Mouse (Mus musculus): ENCODE measurements at regions not wholly inside any gene's neighbourhood (a gene's known extent, or its start where the extent isn't known, plus 50 kb on each side); places are given as distances from the start of the nearest gene placed in this dataset.

DNA sequence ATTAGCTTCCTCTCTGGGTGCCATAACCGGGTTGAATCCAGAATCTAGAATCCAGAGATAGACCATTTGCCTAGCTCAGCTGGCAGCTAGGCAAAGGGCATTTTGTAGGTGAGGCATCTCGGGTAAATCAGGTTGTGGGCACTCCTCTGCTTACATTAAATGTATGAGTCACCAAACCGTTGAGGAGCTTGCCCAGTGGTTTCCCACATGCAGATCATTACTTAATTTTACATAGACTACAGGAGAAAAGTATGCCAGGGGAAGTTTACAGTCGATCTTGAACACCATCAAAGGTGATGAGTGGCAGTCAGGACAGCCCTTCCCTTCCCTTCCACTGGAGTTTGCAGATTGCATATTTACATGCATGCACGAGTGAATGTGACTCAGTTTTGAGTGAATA, 128.5 kb upstream of the Peli2 start:
- H3K27ac ChIP-seq (ENCODE audit: insufficient read depth, low read length) = no peak overlapping the region
- WGBS = 89% methylated on average over 5 of the region's 5 CpGs
- H3K4me1 ChIP-seq (ENCODE audit: control insufficient read depth, insufficient read depth, low read length) = peaks cover 8% of the 10 kb centered on the region
- TF ChIP-seq CTCF (IDR thresholded peaks at IDR 0.05; ENCODE audit: borderline replicate concordance, insufficient read depth, low read depth, low read length) = no peak
- no peak overlapping the region for H3K4me3 ChIP-seq (replicated peaks; ENCODE audit: insufficient read depth, low read depth, low read length)
- H3K27me3 ChIP-seq (ENCODE audit: control insufficient read depth, insufficient read depth, low read length) = no peaks in the 10 kb centered on the region
- DNase-seq = no peak

DNA sequence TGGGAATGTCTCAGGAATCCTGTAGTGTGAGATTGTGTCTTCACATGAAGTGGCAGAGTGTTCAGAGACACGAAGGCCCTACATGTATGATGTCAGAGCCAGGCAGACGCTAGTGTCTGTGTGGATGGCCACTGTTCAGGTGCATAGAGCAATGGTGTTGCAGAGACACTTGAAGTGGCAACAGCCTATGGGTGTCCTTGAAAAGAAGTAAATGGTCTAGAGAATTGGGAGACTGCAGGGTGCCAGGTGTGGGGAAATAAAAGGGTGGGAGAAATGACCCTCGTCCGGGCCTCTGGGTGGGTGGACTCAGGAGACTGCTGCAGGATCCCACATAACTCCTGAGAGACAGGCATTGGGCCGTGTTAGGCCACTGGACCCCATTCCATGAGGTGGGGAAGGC, 127.8 kb upstream of the Peli2 start:
- peaks cover 8% of the 10 kb centered on the region for H3K4me1 ChIP-seq (ENCODE audit: control insufficient read depth, insufficient read depth, low read length)
- no peak for TF ChIP-seq CTCF (IDR thresholded peaks at IDR 0.05; ENCODE audit: borderline replicate concordance, insufficient read depth, low read depth, low read length)
- no peak for TF ChIP-seq POLR2A (IDR thresholded peaks at IDR 0.05; ENCODE audit: borderline replicate concordance, insufficient read depth, low read length)
- no peaks in the 10 kb centered on the region for H3K27me3 ChIP-seq (ENCODE audit: control insufficient read depth, insufficient read depth, low read length)
- H3K27ac ChIP-seq (ENCODE audit: insufficient read depth, low read length) = no peak overlapping the region
- no peak overlapping the region for H3K4me3 ChIP-seq (replicated peaks; ENCODE audit: insufficient read depth, low read depth, low read length)
- WGBS = 97% methylated on average over 5 of the region's 5 CpGs
- DNase-seq = no peak

DNA sequence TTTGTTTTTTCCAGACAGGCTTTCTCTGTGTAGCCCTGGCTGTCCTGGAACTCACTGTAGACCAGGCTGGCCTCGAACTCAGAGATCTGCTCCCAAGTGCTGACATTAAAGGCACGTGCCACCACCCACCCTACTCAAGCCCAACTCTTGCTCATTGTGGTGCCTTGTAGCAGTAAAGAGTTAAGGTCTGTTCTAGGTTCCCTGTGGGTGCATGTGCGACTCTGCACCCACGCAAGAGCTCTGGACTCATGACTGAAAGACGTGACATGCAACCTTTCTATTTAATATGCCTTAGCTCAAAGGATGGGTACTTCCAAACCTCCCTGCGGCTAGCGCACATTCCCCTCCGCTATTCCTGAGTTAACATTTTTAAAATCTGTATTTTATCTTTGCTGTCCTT, 121.7 kb upstream of the Peli2 start:
- Histone ChIP-seq H3K27me3 (ENCODE audit: control insufficient read depth, insufficient read depth, low read length) (no peaks in the 10 kb centered on the region), H3K4me3 (replicated peaks; ENCODE audit: insufficient read depth, low read depth, low read length) (no peak overlapping the region), H3K27ac (ENCODE audit: insufficient read depth, low read length) (no peak overlapping the region), H3K4me1 (ENCODE audit: control insufficient read depth, insufficient read depth, low read length) (no peaks in the 10 kb centered on the region)
- no peak for TF ChIP-seq POLR2A (IDR thresholded peaks at IDR 0.05; ENCODE audit: borderline replicate concordance, insufficient read depth, low read length)
- no peak for TF ChIP-seq CTCF (IDR thresholded peaks at IDR 0.05; ENCODE audit: borderline replicate concordance, insufficient read depth, low read depth, low read length)
- 95% methylated on average over 8 of the region's 8 CpGs for WGBS
- no peak for DNase-seq

DNA sequence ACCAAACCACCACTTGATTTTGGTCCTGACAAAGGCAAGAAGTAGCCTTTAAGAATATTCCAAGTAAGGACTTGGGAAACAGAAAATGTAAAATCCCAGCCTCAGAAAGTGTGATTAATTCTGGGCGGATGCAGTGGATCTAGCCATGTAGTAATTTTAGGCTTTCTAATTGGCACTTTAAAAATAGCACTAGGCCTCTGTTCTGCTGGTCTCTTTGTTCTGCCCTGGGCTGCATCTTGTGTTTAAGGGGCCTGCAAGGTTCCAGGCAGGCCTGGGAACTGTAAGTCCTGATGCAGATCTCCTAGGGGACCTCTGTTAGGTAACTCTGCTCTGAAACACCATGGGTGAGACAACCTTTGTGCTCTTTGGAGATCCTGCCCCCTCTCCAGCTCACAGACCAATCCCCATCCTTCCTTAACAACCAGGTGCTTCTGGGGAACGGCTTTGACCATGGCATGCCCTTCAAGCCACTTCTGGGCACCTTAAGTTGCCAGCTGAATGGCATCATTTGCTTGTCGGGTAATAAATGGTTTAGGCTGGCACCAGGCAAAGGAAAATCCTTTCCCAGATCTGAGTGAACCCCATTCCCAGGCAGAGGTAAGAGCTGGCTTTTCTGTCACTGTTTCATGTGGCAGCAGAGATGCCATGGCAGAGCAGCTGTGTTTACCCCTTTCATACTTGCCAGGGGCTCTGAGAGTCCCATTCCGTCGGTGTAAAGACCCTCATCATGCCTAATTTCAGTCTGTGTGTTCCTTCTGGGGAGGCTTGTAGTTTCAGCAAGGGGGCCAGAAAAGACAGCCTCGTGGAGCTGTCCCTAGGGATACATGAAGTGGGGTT, 115.3 kb upstream of the Peli2 start:
- Histone ChIP-seq H3K27me3 (ENCODE audit: control insufficient read depth, insufficient read depth, low read length) (no peaks in the 10 kb centered on the region), H3K27ac (ENCODE audit: insufficient read depth, low read length) (no peak overlapping the region), H3K4me1 (ENCODE audit: control insufficient read depth, insufficient read depth, low read length) (no peaks in the 10 kb centered on the region), H3K4me3 (replicated peaks; ENCODE audit: insufficient read depth, low read depth, low read length) (no peak overlapping the region)
- 71% methylated on average over 6 of the region's 6 CpGs for WGBS
- DNase-seq = no peak
- TF ChIP-seq POLR2A (IDR thresholded peaks at IDR 0.05; ENCODE audit: borderline replicate concordance, insufficient read depth, low read length) = no peak
- no peak for TF ChIP-seq CTCF (IDR thresholded peaks at IDR 0.05; ENCODE audit: borderline replicate concordance, insufficient read depth, low read depth, low read length)

DNA sequence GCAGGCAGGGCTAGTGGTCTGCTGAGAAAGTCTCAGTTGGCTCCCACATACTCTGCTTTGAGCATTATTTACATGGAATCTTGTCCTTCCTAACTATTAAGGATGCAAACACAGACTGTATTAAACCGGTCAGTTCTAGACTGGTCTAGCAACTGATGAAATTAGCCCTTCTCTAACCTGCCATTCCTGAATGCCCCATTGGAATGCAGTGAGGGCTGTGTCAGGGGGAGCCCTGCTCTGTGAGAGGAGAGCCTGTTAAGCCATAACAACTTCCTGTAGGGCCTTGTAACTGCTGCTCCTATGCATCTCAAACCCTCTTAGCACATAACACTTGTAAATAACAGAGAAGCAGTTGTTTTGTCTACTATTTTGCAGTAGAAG, 114.7 kb upstream of the Peli2 start:
- Histone ChIP-seq H3K4me1 (ENCODE audit: control insufficient read depth, insufficient read depth, low read length) (no peaks in the 10 kb centered on the region), H3K4me3 (replicated peaks; ENCODE audit: insufficient read depth, low read depth, low read length) (no peak overlapping the region), H3K27ac (ENCODE audit: insufficient read depth, low read length) (no peak overlapping the region), H3K27me3 (ENCODE audit: control insufficient read depth, insufficient read depth, low read length) (no peaks in the 10 kb centered on the region)
- no peak for DNase-seq
- 100% methylated on average over 1 of the region's 1 CpGs for WGBS
- TF ChIP-seq POLR2A (IDR thresholded peaks at IDR 0.05; ENCODE audit: borderline replicate concordance, insufficient read depth, low read length) = no peak
- TF ChIP-seq CTCF (IDR thresholded peaks at IDR 0.05; ENCODE audit: borderline replicate concordance, insufficient read depth, low read depth, low read length) = no peak

DNA sequence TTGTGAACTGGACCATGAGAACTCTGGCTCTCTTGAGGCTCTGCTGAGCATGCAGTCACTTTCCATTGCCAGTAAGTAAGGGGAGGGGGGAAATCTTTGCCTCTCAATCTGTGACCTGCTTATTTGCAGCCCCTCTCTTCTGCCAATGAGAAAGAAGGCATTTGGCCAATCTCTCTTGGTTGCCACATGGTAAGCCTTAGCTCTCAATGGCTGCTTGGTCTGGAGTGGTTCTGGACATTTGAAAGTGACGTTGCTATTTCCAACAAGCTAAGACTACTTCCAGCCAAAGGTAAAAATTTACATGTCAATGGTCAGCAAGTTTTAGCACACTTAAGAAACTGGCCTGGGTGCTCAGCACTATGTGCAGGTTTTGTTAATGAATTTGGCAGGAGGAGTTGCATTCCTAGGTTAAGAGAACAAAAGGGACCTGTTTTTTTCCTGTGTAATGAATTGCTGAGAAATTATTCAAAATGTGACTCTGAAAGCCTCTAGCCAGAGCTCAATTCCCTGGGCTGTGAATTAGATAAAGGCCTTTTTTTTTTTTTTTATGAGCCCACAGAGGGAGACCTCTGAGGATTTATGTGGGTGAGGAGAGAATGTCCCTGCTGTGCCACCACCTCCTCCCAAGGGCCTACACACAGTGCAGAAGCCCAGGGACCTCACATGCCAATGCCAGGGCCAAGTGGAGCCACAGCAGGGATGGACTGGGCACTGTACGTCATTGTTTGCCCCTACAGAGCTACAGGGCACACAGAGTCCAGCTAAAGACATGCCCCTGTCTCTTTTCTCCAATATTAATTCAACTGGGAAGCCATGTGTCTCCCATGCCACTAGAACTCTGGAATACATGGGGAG, 108.0 kb upstream of the Peli2 start:
- Histone ChIP-seq H3K27me3 (ENCODE audit: control insufficient read depth, insufficient read depth, low read length) (no peaks in the 10 kb centered on the region; the same call in 1 of the 2 replicates), H3K27ac (ENCODE audit: insufficient read depth, low read length) (no peak overlapping the region), H3K4me1 (ENCODE audit: control insufficient read depth, insufficient read depth, low read length) (peaks cover 8% of the 10 kb centered on the region), H3K4me3 (replicated peaks; ENCODE audit: insufficient read depth, low read depth, low read length) (no peak overlapping the region)
- 39% methylated on average over 2 of the region's 2 CpGs for WGBS
- no peak for TF ChIP-seq CTCF (IDR thresholded peaks at IDR 0.05; ENCODE audit: borderline replicate concordance, insufficient read depth, low read depth, low read length)
- TF ChIP-seq POLR2A (IDR thresholded peaks at IDR 0.05; ENCODE audit: borderline replicate concordance, insufficient read depth, low read length) = no peak
- peak in 1 of 2 experiments; percentile 28 for DNase-seq

DNA sequence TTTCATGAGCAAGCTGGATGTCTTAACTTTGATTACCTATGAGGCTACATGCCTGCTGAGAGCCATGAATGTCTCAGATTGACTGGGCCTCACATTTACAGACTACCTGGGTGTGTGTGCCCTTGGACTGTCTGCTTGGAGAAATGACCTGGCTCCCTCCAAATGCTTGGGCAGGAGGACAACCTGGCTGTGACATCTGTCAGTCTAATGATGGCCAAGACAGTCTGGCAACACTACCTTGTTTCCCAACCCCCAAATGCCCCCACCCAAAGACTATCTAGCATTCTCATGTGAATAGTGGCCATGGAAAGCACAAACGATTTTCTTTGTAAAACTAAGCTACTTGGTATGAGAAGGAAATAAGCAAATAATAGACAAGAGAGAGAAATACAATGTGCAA, 107.2 kb upstream of the Peli2 start:
- TF ChIP-seq POLR2A (IDR thresholded peaks at IDR 0.05; ENCODE audit: borderline replicate concordance, insufficient read depth, low read length) (no peak), CTCF (IDR thresholded peaks at IDR 0.05; ENCODE audit: borderline replicate concordance, insufficient read depth, low read depth, low read length) (no peak)
- DNase-seq = peak; percentile 12 to 40
- Histone ChIP-seq H3K4me3 (replicated peaks; ENCODE audit: insufficient read depth, low read depth, low read length) (no peak overlapping the region), H3K27me3 (ENCODE audit: control insufficient read depth, insufficient read depth, low read length) (no peaks in the 10 kb centered on the region; the same call in 1 of the 2 replicates), H3K4me1 (ENCODE audit: control insufficient read depth, insufficient read depth, low read length) (peaks cover 8% of the 10 kb centered on the region), H3K27ac (ENCODE audit: insufficient read depth, low read length) (no peak overlapping the region)
- WGBS = 25% methylated on average over 1 of the region's 1 CpGs

Data from cerebellum, adult 2 months (tissue).